Mouse (Mus musculus): ENCODE results near the gene Dlgap1. TPM values are rescaled to one million over a fixed set of nuclear protein-coding genes. Genes with fewer than 3 reads are reported as not detected.

The Dlgap1 gene
- polyA plus RNA-seq, 1 experiment, result 0.06 TPM

DNA sequence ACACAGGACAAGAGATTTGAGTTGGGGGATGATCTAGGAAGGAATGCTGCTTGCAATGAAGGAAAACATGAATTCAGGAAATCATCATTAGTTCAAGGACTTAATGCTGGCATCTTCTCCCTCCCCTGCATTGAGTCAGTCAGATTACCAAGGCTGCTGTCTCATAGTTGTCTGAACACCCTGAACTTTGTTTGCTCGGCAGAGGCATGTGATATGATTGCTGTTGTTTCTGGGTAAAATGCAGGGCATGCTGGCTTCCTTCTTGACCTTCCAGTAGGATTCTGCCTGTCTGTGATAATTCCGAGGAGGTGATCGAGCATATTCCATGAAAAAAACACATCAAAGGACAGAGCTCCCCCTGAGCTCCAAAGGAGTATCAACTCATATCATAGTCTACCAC lies 283.6 kb downstream of the Dlgap1 start:
- 77% methylated on average over 3 of the region's 3 CpGs for WGBS
- DNase-seq (ENCODE audit: low read depth in 1 of 2, low spot score in 2 of 2), result no peak
- no peaks in the 10 kb centered on the region for H3K27me3 ChIP-seq (ENCODE audit: control insufficient read depth, insufficient read depth, low read length)
- H3K4me3 ChIP-seq (ENCODE audit: extremely low read depth, insufficient read depth, insufficient read length), result no peak overlapping the region
- no peak overlapping the region for H3K27ac ChIP-seq (ENCODE audit: insufficient read depth, low read length)
- H3K4me1 ChIP-seq (ENCODE audit: control insufficient read depth, insufficient read depth, insufficient read length), result no peaks in the 10 kb centered on the region
- no peaks in the 10 kb centered on the region for H3K36me3 ChIP-seq (ENCODE audit: control insufficient read depth, insufficient read depth, low read length)
- no peak for TF ChIP-seq CTCF (IDR thresholded peaks at IDR 0.05; ENCODE audit: extremely low read depth, insufficient read depth, insufficient read length, insufficient replicate concordance)
- TF ChIP-seq POLR2A (IDR thresholded peaks at IDR 0.05; ENCODE audit: low read depth, low read length), result no peak

DNA sequence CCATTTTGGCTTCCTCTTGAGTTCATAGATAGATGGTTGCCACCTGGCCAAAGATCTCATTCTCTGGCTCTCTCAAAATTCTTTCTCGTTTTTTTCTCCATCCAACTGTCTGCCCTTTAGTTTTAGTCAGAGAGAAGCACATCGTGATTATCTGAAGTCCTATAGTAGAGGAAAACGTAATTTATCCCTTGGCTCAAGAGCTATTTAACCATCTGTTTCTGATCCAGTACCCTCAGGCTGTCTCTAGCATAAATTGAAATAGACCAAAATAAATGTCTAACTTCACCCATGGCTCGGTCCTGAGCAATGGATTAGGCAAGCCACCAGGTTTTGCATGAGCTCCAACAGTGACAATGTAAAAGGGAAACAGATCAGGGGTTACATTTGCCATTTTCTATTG lies 287.5 kb downstream of the Dlgap1 start:
- no peaks in the 10 kb centered on the region for H3K36me3 ChIP-seq (ENCODE audit: control insufficient read depth, insufficient read depth, low read length)
- no peaks in the 10 kb centered on the region for H3K27me3 ChIP-seq (ENCODE audit: control insufficient read depth, insufficient read depth, low read length)
- no peak overlapping the region for H3K4me3 ChIP-seq (ENCODE audit: extremely low read depth, insufficient read depth, insufficient read length)
- 72% methylated on average over 4 of the region's 4 CpGs for WGBS
- H3K27ac ChIP-seq (ENCODE audit: insufficient read depth, low read length), result no peak overlapping the region
- H3K4me1 ChIP-seq (ENCODE audit: control insufficient read depth, insufficient read depth, insufficient read length), result no peaks in the 10 kb centered on the region
- no peak for TF ChIP-seq CTCF (IDR thresholded peaks at IDR 0.05; ENCODE audit: extremely low read depth, insufficient read depth, insufficient read length, insufficient replicate concordance)
- no peak for TF ChIP-seq POLR2A (IDR thresholded peaks at IDR 0.05; ENCODE audit: low read depth, low read length)
- no peak for DNase-seq (ENCODE audit: low read depth in 1 of 2, low spot score in 2 of 2)

DNA sequence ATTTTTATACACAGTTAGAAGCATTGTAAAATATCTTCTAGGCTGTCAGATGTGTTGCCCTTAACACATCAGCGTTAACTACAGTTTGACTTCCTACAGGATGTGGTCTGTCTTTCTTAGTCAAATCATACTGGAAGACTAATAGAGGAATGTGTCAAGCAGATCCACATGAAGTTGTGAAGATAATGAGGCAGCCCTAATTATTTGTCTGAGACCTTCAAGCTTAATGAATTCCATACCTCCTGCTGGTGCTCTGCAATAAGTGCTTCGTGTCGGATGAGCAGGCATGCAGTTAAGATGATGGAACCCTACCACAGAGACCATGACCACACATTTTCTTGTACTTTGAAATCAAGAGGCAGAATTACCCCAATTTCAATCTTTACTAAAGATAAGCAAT lies 294.3 kb downstream of the Dlgap1 start:
- DNase-seq (ENCODE audit: low read depth in 1 of 2, low spot score in 2 of 2), result no peak
- 65% methylated on average over 3 of the region's 3 CpGs for whole genome bisulfite sequencing
- H3K27me3 ChIP-seq (ENCODE audit: control insufficient read depth, insufficient read depth, low read length), result no peaks in the 10 kb centered on the region
- no peak for TF ChIP-seq CTCF (IDR thresholded peaks at IDR 0.05; ENCODE audit: extremely low read depth, insufficient read depth, insufficient read length, insufficient replicate concordance)
- H3K4me1 ChIP-seq (ENCODE audit: control insufficient read depth, insufficient read depth, insufficient read length), result no peaks in the 10 kb centered on the region
- no peaks in the 10 kb centered on the region for H3K36me3 ChIP-seq (ENCODE audit: control insufficient read depth, insufficient read depth, low read length)
- no peak overlapping the region for H3K27ac ChIP-seq (ENCODE audit: insufficient read depth, low read length)
- no peak overlapping the region for H3K4me3 ChIP-seq (ENCODE audit: extremely low read depth, insufficient read depth, insufficient read length)

DNA sequence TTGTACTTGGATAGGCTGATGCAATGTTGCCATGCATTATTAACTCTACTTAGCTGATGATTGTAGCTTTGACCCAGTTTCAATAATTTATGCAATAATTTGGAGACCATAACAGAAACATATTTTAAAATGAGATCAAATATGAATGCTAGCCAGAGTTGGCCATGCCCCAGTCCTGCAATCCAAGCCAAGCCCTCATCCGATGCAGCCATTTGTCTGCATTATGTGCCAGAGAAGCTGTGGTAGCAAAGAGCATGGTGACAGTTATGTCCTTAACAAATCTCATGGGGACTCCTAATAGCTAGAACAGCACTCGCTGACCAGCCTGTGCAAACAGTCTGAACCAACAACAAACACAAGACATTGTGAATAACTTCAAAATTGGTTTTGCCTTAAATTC lies 303.3 kb downstream of the Dlgap1 start:
- Histone ChIP-seq H3K36me3 (ENCODE audit: control insufficient read depth, insufficient read depth, low read length) (no peaks in the 10 kb centered on the region), H3K27me3 (ENCODE audit: control insufficient read depth, insufficient read depth, low read length) (no peaks in the 10 kb centered on the region), H3K27ac (ENCODE audit: insufficient read depth, low read length) (no peak overlapping the region), H3K4me3 (ENCODE audit: extremely low read depth, insufficient read depth, insufficient read length) (no peak overlapping the region), H3K4me1 (ENCODE audit: control insufficient read depth, insufficient read depth, insufficient read length) (no peaks in the 10 kb centered on the region)
- no peak for TF ChIP-seq POLR2A (IDR thresholded peaks at IDR 0.05; ENCODE audit: low read depth, low read length)
- TF ChIP-seq CTCF (IDR thresholded peaks at IDR 0.05; ENCODE audit: extremely low read depth, insufficient read depth, insufficient read length, insufficient replicate concordance), result no peak
- DNase-seq (ENCODE audit: low read depth in 1 of 2, low spot score in 2 of 2), result no peak
- 87% methylated on average over 2 of the region's 2 CpGs for WGBS

DNA sequence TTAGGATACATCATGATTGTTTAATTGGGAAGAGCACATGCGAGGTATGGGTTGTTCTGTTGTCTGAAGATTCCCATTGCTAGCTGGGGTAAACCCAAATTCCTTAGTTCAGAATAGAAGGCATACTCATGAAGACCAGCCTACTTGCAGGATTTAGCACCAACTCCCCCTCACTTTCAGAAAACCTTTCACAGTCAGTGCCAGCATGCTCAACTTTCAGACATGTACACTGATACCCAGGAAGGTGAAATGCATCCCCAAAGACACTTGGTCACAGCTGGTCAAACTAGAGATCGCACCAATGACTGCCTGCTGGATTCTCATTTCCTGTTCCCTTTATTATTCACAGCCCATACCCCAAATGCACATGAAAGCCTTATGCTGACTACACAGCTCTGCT lies 318.8 kb downstream of the Dlgap1 start:
- Histone ChIP-seq H3K4me3 (ENCODE audit: extremely low read depth, insufficient read depth, insufficient read length) (no peak overlapping the region), H3K4me1 (ENCODE audit: control insufficient read depth, insufficient read depth, insufficient read length) (no peaks in the 10 kb centered on the region), H3K36me3 (ENCODE audit: control insufficient read depth, insufficient read depth, low read length) (no peaks in the 10 kb centered on the region), H3K27me3 (ENCODE audit: control insufficient read depth, insufficient read depth, low read length) (no peaks in the 10 kb centered on the region), H3K27ac (ENCODE audit: insufficient read depth, low read length) (no peak overlapping the region)
- TF ChIP-seq POLR2A (IDR thresholded peaks at IDR 0.05; ENCODE audit: low read depth, low read length) (no peak), CTCF (IDR thresholded peaks at IDR 0.05; ENCODE audit: extremely low read depth, insufficient read depth, insufficient read length, insufficient replicate concordance) (no peak)
- 88% methylated on average over 2 of the region's 2 CpGs for WGBS
- DNase-seq (ENCODE audit: low read depth in 1 of 2, low spot score in 2 of 2), result no peak

DNA sequence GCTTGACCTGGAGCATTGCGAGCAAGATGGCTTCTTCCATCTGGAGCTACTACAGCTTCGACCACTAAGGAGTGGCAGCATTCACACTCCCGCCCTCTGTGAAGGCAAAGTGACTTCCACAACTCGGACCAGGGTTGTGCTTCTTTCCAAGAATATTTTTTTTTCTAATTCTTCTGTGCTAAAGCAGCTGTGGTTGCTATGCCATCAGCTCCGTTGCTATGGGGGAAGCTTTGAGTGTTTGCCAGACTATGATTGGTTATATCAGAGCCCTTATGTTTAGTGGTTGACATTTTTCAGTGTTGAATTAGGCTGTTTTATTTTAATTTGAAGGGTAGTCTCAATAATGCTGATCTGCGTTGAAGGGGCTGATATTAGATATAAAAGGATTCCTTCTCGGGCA lies 325.2 kb downstream of the Dlgap1 start:
- Histone ChIP-seq H3K4me3 (ENCODE audit: extremely low read depth, insufficient read depth, insufficient read length) (no peak overlapping the region), H3K27me3 (ENCODE audit: control insufficient read depth, insufficient read depth, low read length) (no peaks in the 10 kb centered on the region), H3K4me1 (ENCODE audit: control insufficient read depth, insufficient read depth, insufficient read length) (no peaks in the 10 kb centered on the region), H3K36me3 (ENCODE audit: control insufficient read depth, insufficient read depth, low read length) (no peaks in the 10 kb centered on the region), H3K27ac (ENCODE audit: insufficient read depth, low read length) (no peak overlapping the region)
- DNase-seq (ENCODE audit: low read depth in 1 of 2, low spot score in 2 of 2), result no peak
- TF ChIP-seq POLR2A (IDR thresholded peaks at IDR 0.05; ENCODE audit: low read depth, low read length) (no peak), CTCF (IDR thresholded peaks at IDR 0.05; ENCODE audit: extremely low read depth, insufficient read depth, insufficient read length, insufficient replicate concordance) (no peak)
- 81% methylated on average over 7 of the region's 7 CpGs for WGBS

DNA sequence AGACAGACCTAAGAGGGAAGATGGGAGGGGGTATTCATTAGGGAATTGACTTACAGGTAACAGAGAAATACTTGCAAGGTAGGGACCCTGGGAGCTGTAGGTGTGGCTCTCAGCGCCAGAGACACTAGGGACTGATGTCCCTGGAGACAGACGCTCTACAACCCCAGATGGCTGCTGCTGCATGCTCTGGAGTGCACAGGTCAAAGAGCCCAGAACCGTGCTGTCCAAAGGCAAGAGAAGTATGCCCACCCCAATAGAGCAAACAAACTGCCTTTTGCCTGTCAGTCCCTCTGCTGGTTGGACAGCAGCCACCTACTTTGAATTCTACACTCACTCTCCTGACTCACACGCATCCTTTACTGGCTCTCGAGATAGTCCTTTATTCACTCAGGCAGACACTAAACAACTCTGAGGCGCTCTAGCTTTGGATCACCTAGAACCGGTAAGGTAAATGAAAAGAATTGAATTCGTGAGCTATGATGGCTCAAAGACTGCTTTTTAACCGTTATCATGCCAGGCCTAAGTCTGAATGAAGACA lies 333.1 kb downstream of the Dlgap1 start:
- Histone ChIP-seq H3K27me3 (ENCODE audit: control insufficient read depth, insufficient read depth, low read length) (no peaks in the 10 kb centered on the region), H3K27ac (ENCODE audit: insufficient read depth, low read length) (no peak overlapping the region), H3K4me1 (ENCODE audit: control insufficient read depth, insufficient read depth, insufficient read length) (no peaks in the 10 kb centered on the region), H3K36me3 (ENCODE audit: control insufficient read depth, insufficient read depth, low read length) (no peaks in the 10 kb centered on the region), H3K4me3 (ENCODE audit: extremely low read depth, insufficient read depth, insufficient read length) (no peak overlapping the region)
- 78% methylated on average over 9 of the region's 9 CpGs for WGBS
- TF ChIP-seq CTCF (IDR thresholded peaks at IDR 0.05; ENCODE audit: extremely low read depth, insufficient read depth, insufficient read length, insufficient replicate concordance), result no peak
- TF ChIP-seq POLR2A (IDR thresholded peaks at IDR 0.05; ENCODE audit: low read depth, low read length), result no peak
- no peak for DNase-seq (ENCODE audit: low read depth in 1 of 2, low spot score in 2 of 2)

All from spleen, adult 2 months (tissue).